Mouse (Mus musculus) lung, postnatal 14 days (tissue): ENCODE measurements around the gene Fcgr1.
A peak's percentile ranks its signal among the peaks of the same experiment; 100 is the strongest.
"Not testable (repeated sequence)": the region's sequence is repeated elsewhere in the genome, so short reads cannot be mapped to it uniquely, and the experiment has no call there.

Source experiments
- DNase-seq: peaks from one replicate; pipeline ENCODE4 v3.0.0; 2021

Gene Fcgr1

DNA sequence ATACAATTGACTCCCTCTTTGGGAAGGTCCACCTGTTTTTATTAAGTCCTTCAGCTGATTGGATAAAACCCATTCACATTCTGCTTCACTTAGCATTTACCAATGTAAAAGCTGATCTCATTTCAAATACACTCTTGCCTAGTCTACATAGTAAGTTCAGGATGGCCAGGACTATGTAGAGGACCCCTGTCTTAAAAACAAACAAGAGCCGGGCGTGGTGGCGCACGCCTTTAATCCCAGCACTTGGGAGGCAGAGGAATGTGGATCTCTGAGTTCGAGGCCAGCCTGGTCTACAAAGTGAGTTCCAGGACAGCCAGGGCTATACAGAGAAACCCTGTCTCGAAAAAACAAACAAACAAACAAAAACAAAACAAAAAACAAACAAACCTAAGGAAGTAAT lies 30.0 kb upstream of the Fcgr1 start:
- not testable (repeated sequence) for DNase-seq

DNA sequence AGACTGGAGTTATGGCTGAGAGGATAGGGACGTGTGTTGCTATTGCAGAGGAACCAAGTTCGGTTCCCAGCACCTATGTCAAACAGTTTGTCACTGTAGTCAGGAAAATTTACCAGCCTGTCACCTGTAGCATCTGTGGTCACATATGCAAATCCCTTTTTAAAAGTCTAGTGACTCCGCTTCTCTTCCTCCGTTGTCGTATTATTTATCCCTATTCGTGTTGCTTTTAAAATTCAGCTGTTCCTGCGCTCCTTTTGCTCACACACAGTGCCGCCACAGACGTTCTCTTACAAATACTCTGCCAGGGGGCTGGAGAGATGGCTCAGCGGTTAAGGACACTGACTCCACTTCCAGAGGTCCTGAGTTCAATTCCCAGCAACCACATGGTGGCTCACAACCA lies 28.8 kb upstream of the Fcgr1 start:
- DNase-seq, result no peak

DNA sequence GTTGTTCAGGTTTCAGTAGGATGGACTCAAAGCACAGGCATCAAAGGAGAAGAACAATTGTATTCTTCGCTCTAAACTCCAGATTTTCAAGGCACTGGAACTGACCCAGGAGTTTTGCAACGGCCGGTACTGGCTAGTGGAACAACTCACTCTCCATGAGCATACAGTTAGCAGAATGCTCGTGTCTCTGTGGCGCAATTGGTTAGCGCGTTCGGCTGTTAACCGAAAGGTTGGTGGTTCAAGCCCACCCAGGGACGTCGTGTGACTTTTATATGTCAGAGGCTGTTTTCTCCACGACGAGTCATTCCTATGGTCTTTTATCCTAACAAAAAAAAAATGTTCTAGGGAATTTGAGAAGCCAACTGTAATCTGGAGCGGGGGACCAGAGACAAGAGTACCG lies 28.1 kb upstream of the Fcgr1 start:
- no peak for DNase-seq

DNA sequence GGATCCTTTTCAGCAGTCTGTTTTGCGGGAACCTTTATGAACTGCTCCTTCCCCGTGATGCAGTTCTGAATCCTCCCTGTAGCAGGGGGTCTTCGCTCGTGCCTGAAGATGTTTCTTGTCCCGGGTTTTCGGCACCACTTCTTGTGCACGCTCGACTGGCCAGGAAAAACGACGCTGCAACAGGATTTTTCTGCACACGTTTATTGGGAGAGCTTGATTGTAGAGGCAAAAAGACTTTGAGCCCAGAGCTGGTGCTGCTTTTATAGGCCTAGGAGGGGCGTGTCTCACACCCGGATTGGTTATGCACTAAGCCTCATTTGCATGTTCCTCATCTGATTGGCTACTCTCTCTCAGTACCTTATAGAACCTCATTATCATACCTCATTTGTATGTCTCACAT lies 26.2 kb upstream of the Fcgr1 start:
- DNase-seq, result not testable (repeated sequence)

DNA sequence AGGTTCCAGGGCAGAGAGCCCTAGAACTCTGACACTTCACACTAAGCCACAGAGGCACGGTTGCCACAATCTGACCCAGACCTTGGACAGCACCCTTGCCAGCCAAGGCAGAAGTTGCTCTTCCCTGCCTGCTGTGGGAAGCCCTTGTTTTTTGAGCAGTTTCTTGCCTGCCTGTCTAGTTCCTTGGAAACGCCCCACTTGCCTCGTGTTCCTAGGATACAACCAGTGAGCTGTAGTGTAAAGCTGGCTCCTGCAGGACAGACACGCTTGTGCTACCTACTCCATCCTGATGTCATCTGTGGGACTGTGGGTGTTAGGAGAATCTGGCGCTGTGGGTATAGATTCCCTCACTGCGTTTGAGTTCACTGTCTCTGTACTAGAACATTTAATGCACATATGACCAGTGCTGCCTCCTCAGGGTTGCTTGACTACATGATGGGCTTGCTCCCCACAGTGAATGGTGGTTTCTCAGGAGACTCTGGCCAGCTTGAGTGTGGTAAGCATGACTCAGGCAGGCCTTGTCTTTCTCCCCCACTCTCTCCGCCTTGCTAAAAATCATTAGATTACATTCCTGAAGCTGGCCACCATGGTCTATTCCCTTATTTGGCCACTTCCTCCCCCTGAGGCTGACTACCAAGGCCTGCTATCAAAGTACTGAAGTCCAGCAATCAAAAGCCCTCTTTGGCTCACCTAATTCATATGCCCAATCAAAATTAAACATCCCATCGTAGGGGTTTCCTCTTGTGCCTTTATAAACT lies 18.8 kb upstream of the Fcgr1 start:
- DNase-seq, result no peak

DNA sequence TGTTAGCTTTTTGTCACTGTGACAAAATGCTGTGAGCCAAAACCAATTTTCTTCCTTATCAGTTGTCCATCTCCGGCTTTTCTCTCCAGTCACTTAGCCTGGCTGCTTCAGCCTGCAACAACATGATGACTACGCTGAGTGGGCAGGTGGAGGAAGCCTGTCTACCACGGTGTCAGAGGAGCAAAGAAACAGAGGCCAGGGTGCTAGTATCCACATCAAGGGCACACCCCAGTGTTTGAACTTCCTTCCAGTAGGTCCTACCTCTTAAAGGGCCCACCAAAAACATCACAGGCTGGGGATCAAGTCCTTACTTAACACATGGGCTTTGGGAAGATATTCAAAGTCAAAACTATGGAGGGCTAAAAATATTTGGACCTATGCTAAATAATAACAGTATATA lies 15.7 kb upstream of the Fcgr1 start:
- DNase-seq, result no peak

DNA sequence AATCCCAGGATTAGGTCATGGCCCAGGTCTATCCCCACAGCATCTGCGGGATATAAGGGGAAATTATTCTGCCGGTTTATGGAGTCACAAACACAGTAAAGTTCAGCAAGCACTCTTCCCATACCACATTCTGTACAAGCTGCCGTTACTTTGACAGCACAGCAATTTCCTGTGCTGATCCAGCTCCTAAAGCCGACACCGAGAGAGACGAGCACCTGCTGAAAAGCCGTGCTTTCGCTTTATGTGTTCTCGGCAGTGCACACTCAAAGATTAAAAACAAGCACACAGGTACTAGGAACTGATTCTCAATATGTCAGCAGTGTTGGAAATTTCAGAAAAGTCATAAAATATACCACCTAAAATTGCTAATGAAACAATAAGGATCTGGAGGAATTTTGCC lies 12.7 kb upstream of the Fcgr1 start:
- DNase-seq, result no peak

DNA sequence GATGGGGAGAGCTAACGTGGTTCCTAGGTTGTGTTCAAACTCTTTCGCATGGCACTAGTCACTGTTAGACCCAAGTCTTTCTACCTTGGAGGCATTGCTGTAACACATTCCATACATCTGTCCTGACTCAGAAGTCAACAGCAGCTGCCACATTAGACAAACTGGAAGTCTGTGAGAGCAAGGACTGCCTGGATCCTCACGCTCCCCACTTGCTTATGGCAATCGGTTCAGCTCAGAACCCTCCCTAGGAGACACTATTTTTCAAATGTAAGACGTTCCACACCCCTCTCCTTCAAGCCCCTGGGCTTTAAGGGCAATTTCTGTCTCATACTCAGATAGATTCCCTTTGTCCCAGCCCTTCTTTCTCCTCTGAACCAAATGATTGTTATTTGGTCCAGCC lies 8.3 kb upstream of the Fcgr1 start:
- no peak for DNase-seq

DNA sequence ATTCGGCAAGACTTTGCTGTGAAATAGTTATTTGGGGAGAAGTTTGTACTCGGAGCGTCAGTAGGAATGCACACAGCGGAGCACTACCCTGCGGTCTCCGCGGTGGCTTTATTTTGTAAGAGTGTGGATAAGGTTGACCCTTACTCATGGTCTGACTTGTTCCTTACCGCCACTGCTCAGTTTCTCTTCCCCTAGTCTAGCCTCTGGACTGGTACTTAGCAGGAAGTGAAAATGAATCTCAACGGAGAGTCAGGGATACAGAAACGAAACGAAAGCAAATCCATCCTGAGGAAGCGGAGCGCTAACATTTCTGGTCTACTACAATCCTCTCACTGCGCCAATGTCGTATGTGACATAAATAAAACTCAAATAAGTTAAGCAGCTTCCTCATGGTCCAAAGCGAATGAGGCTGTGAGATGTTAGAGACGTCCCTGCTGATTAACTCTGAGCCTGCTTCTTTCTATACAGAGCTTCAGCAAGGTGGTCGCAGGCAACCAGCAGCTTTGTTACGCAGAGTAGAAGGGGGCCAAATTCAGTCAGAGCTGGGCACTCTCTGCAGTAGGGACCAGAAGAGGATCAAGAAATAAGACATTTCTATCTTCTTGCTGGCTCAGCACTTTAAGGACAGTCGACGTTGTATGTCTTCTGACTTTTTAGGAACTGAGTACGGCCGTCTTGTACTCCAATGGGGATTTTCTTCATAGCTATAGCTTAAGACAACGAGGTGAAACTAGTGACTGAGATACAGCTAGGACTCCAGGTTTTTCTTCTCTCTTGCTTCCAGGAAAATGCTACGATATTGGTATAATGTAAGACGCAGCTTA lies 7.1 kb upstream of the Fcgr1 start:
- DNase-seq, result peak; percentile 21

DNA sequence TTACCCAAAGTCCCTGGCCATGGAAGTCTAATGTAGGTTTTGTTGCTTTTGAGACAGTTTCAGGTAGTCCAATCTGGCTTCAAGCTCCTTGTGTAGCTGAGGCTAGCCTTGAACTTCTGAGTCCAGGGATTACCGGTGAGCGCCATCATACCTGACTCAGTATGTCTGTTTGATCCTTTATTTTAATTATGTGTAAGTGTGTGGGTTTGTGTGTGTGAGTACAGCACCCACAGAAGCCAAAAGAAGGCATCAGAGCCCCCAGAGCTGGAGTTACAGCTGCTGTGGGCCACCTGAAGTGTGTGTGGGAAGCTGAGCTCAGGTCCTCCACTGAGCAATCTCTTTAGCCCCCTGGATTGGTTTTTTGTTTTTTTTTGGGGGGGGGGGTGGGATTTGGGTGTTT lies 5.8 kb upstream of the Fcgr1 start:
- no peak for DNase-seq

DNA sequence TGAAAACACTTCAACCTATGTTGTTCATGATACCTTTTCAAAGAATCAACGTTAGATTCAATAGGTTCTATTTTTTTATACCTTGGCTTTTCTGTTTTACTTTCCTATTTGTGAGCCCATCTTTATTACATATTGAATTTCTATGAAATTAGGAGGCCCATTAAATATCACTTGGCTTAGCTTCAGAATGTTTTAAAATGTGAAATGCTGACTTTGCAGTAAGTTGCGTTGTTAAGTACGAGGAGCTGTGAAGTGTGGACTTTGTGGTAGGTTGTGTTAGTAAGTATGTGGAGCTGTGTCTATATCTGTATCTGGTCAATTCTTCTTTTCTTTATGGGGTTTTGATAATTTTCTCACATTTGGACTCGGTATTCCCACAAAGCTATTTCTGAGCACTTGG lies 4.6 kb upstream of the Fcgr1 start:
- no peak for DNase-seq

DNA sequence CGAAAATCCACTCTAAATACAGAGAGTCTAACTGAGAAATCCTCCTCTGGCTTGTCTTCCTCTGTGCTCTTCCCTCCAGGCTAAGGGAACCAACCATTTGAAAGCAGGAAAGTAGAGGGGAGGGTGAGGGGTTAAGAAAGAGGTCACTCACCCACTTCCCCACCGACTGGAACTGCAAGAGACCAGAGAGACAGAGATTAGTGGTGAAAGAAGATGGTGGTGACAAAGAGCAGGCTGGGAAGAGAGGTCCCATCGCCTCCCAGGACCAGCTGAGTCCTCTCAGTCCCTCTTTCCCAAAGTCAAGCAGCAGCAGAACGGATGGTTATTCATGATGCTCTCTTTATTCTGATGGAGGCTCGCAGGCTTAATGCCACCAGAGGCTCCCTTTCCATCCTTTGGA lies 401 bp downstream of the Fcgr1 start:
- no peak for DNase-seq

DNA sequence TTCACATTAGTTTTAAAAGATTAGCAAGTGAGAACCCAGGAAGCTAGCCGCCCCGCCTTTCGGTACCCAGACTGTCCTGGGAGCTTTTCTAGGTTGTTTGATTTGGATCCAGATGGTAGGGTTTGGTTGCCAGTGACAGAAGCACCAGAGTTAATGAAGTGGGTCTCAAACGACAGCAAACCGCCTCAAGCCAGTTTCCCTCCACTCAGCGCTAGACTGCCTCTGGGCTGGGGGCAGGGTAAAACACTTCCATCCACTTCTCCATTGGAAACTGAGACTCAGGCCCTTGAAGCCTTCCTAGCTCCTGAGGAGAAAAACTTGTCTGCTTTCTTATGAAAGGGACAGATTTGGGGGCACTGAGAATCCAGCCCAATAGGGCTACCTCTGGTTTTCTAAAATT lies 1.1 kb downstream of the Fcgr1 start:
- DNase-seq, result no peak

DNA sequence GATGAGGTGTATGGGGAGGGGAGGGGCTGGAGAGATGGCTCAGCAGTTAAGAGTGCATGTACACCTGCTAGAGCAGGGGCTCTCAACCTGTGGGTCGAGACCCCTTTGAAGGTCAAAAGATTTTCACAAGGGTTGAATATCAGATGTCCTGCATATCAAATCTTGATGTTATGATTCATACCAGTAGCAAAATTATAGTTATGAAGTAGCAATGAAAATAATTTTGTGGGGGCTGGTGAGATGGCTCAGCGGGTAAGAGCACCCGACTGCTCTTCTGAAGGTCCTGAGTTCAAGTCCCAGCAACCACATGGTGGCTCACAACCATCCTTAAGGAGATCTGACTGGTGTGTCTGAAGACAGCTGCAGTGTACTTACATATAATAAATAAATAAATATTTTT lies 3.0 kb downstream of the Fcgr1 start:
- not testable (repeated sequence) for DNase-seq

DNA sequence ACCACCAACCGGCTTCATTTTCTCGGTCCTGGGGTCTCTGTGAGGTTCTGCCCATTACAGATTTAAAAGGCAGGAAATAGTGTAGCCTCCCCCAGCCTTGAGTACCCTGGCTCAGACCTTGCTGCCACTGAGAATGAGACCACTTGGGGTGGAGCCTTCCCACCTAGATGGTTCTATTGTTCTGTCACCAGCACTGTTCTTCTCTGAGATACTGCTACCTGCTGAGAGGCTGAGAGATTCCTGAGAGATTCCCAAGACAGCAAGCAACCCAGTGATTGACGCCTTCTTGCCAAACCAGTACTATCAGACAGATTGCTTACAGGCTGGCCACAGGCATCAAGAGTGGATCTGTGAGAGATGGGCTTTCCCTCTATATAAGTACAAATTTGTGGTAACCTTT lies 4.6 kb downstream of the Fcgr1 start:
- DNase-seq, result no peak

DNA sequence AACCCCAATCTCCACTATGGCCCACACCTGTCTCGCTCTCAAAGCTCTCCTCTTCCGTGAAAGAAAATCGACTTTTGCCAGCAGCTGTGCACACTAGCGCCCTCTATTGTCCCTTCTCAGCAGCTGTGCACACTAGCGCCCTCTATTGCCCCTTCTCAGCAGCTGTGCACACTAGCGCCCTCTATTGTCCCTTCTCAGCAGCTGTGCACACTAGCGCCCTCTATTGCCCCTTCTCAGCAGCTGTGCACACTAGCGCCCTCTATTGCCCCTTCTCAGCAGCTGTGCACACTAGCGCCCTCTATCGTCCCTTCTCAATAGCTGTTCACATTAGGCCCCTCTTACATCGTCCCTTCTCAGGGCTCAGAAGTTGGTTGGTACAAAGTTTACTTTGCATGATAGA lies 6.4 kb downstream of the Fcgr1 start:
- DNase-seq, result not testable (repeated sequence)

DNA sequence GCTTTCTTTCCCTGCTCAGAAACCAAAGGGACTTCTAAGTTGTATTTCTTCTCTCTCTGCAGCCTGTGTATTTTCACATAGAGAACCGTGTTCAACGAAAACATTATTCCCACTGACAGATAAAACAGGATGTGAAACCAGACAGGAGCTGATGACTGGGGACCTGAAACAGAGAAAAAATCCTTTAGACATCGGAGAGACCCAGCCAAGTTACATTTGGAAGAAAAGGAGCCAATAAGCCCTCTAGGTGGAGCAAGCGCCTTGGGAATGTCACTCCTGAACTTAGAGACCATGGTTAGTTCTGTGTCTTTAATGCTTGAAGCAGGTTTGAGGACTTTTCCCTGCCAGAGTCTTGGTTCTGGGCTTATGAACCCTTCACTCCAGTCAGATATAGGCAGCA lies 9.3 kb downstream of the Fcgr1 start:
- peak; percentile 28 for DNase-seq

DNA sequence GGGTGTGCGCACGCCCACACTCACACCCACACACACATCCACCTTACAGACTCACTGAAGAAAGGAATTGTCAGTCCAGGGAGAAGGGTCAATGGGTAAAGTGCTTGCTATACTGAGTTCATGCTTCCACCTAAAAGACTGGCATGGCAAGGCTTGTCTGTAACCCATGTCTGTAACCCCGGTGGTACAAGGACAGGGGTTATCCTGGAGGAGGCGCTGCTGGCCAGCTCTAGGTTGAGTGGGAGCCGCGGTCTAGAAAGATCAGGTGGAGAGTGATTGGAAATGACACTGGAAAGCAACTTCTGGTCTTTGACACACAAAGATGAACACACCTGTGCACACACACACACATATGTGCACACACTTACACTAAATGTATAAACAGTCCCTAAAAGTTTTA lies 13.1 kb downstream of the Fcgr1 start:
- DNase-seq, result no peak

DNA sequence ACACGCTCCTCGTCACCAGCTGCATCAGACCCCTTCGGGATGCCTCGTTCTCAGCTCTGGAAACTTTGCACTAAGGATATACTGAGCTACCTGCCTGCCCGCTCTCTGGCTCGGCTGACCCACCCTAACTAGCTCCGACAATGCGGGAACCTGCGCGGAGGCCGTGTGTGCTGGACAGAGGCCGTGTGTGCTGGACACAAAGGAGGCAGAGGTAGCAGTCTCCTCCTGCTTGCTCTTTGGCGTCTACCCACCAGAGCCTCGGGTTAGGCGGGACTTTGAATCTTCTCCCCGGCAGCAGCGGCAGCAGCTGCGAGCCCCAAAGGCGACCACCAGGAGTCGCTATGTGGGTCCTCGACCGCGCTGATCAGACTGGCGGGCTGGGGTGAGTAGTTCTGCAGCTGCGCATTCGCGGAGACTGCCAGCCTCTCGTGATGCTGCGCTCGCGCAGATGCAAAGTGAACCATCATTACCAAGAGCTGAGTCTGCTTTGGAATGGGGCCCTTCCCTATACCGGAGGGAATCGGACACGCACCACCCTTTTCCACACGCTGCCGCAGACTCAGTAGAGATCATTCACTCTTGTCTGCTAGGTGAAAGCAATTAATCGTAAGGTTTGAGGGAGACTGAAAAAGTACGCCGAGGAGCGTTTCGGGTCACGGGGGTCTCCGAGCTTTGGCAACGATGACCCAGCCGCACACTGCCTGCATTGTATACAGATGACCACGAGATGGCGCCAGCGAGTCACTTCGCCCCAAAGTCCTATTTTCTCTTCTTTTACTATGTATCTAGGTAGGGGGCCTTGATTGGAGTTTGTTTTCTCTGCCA lies 15.8 kb downstream of the Fcgr1 start:
- peak; percentile 92 for DNase-seq

DNA sequence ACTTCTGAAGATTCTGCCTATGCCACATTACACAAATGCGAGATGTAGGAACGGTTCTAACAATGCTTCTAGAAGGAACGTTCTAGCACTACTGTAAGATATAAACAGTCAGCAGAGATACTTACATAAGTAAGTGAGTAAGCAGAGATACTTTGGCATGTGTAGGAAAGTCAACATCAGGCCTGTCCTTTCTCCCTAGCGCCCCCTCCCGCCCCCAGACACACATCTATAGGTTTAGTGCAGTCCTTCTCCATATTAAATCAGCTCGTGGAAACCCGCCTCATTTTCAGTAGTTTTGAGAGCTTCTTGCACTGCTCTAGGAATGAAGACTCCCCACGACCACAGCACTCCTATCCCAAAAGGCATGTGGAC lies 16.4 kb downstream of the Fcgr1 start:
- no peak for DNase-seq

DNA sequence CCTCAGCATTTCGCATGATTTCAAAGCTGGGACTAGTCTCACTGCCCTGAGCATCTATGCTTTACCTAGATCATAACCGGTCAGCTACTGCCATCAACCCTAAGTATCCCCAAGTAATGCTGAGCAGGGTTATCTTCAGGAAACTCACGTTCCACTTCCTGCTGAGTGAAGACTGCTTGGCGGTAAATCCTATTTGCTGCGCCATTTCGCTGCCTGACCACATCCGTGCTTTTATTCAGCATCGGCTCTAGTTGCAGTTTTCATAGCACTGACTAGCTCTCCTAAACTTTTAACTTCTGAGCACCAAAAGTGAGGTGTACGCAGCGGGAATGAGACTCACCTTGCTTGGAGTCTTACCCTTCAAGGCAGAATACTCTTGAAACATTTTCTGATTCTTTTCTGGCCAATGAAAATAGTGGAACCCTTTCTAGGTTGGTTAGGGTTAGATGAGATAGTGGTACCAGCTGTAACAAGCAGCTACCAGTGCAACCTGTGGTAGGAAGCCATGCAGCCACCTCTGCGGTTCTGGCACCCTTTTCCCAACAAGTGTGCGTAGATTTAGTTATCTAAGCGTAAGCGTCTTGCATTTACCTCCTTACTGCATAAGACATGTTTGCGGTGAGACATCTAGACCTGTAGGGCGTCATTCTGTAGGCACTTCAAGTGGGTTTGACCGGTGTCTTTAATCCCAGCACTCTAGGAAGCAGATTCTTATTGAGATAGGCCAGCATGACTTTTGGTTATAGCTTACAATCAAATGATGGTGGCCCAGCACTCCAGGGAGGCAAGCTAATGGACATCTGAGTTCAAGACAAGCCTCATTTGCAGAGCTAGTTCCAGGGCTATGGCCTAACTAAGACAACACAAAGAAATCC lies 19.9 kb downstream of the Fcgr1 start:
- DNase-seq, result no peak
